Mouse (Mus musculus): Measurements from ENCODE around the gene Rbpms2. TPM values are rescaled to one million over a fixed set of nuclear protein-coding genes. Genes with fewer than 3 reads are reported as not detected.
"Not testable (repeated sequence)": the region's sequence is repeated elsewhere in the genome, so short reads cannot be mapped to it uniquely, and the experiment has no call there.

The Rbpms2 gene
- total RNA-seq, 2 experiments from 2014 or later = 51.1 to 67.3 TPM

DNA sequence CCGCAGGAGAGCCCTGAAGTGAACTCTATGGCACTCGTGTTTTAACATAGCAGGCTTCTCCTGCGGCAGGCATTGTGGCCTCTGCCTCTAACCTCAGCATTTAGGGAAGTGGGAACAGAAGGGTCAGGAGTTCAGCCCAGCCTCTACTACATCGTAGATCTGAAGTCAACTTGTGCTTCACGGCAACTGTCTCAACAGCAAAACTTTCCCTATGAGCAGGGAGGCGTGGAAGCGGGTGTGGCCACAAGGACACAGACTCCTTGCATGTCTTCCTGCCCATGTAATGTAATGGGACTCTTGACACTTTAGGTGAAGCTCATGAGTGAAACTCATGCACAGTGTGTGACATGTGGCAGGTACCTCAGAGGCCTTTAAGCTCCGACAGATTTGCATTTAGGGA, 26.1 kb downstream of the Rbpms2 start:
- no peak for DNase-seq

DNA sequence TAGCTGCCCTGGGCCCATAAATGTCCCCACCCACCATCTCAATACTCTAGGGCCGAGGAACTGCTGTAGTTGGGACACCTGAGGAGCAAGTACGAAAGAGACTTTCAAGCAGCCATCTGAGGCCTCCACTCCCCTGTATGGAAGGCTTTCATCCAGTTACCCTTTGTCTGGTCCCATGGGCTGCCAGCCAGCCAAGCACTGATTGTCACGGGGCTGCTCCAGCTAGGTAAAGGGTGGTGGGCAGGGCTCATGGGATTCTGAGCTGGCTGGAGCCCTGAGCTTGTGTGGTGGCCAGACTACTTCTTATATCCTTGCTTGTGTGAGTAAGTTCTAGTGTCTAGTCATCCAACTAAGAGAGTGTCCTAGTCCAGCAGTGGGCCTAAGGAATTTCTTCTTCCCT, 27.8 kb downstream of the Rbpms2 start:
- peak in 1 of 2 experiments; percentile 49 for DNase-seq

DNA sequence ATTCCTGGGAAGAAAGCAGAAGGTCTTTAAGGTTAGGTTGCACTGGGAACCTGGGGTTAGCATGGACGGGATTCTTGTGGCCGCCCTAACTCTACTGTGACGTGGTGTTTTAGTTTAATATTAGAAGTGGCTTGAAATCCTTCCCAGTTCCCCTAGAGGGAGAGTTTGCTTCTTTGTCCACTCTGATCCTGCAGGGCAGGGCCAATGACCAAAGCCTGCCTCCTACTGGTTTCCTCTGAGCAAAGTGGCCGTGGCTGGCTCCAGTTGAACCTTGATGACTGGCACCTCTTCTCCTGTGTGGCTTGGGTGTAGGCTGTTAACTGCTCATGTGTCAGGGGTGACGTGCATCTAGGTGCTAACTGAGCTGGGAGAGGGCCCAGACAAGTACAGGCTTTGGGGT, 31.6 kb downstream of the Rbpms2 start:
- DNase-seq = no peak

DNA sequence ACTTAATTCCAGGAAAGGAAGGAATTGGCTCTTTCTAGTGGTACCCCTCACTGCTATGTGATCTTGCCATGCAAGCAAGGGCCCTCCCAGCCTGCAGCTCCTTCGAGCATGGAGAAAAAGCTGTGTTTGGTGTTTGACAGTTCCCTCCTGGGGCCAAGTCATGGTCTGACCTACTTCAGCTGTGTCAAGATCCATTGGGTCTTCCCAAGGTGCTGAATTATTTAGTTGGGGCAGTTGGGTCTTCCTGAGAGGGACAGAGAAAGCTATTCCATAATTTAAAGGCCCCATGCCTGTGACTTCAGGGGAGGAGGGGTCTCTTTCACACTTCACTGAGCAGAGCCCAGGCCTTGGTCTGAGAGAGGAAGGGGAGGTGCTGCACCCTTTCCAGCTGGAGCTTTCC, 32.0 kb downstream of the Rbpms2 start:
- DNase-seq = no peak

DNA sequence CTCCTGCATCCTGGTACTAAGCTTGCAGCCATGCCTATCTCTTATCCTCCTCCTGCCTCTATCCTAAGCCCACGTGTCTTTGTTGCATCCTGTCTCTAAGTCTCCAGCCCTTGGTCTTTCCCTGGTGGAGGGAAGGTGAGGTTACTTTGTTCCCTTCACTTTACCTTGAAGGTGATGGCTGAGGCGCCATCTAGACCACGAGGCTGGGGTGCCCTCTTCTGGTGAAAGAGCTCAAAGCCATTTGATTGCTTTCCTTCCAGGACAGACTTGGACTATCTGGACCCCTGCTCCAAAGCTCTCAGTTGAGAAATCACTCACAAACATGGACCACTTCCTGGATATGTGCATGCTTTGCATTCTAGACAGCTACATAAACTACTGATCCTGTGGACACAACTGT, 34.7 kb downstream of the Rbpms2 start:
- DNase-seq = peak; percentile 71 to 82

DNA sequence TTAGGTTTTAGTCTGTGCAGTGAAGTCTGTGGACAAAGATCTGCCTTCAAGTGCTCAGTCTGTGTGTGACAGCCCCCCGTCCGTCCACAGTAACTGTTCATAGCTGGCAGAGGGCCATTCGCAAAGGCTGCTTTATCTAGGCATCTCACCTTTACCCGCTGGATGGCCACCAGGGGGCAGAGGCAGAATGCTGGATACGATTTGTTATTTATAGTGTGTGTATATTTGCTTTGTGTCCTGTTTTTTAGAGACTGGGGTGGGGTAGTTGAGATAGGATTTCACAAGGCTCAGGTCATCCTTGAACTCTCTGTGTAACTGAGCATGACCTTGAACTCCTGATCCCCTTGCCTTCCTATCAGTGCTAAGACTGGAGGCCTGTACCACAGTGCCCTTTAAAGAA, 36.6 kb downstream of the Rbpms2 start:
- peak; percentile 79 to 87 for DNase-seq

DNA sequence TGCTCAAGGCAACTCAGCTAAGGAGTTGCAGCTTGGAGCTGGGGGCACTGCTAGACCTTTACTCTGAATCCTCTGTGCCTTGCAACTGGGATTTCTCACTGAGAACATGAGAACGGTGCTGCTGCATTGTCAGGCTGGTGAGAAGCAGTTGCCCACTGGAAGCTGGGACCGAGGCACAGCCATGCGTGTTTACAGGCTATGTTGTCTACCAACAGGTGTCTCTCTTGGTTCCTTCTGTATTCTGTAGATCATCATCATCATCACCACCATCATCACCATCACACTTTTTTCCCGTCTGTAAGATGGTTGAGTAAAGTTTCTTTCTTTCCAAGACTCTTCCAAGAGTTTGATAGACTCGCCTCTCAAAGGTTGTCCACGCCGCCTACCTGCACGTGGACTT, 38.3 kb downstream of the Rbpms2 start, which contains the start of gene Oaz2:
TSS of gene Oaz2 (plus strand) at position 301 of the 400 bp plus-strand sequence.
- DNase-seq = no peak

DNA sequence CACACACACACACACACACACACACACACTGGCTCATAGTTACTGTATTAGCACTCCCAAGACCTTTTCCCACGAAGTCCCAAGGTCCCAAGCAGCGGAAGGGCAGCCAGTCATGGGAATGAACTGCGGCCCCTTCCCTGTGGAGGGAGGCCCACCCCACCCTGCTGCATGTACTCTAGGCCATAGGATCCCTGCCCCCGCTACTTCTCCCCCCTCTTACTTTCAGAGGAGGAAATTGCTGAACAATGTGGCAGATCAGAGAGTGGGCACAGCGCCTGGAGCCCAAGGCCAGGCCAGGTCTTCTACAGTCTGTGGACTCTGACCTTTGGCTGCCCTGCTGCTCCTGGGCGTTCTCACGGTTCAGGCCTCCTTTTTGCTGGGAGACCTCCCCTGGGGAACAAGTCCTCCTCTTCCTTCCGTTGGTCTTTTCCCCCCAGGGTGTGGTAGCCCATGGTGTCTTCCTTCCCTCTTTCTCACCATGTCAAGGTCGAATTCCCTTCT, 42.0 kb downstream of the Rbpms2 start:
- DNase-seq = peak; percentile 87 to 89

DNA sequence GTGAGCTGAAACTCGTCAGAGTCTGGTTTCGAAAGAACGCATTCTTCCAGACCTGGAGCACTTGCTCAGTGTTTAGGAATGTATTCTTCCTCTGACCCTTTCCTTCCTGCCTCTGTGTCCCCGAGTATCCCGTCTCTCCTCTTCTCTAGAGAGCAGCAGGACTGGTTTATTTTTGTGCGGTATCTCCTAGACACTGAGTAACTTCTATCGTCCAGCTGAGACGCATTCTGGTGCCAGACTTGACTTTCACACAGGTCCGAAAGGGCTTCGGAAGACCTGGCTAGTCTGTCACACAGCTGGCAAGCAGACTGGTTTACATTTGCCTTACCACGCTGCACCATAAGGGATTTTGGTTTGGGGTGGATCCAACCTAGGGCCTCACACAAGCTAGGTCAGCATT, 43.5 kb downstream of the Rbpms2 start:
- DNase-seq = no peak

DNA sequence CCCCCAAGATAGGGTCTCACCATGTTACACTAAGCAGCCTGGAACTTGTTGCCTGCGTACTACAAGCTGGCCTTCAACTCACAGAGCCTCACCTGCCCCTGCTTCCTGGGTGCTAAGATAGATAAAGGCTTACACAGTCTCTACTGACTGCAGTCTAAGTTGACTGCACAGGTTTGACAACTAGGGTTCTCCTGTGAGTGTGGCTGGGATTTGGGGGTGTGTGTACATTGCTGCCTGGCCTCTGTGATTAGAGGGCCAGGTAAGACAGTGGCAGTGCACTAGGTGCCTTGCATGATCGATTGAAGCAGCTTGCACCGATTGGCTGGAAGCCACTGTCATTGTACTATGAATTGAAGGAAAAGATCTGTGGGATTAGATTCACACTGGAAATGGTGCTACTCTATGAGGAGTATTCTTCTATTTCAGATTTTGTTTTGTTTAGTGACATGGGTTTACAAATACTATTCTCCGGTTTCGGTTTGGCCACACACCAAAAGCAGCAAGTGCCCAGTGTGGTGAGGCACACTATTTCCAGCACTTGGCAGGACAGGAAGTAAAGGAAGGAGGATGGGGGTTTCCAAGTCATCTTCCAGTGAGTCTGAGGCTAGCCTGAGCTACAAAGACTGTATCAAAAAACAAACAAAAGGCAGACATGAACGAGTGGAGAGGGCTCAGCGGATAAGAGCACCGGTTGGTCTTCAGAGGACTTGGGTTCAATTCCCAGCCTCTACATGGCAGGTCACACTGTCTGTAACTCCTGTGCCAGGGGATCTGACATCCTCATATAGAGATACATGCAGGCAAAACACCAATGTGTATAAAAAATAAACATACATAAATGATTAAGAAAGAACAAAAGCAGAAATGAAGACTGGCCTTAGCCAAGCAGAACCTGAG, 46.3 kb downstream of the Rbpms2 start:
- no peak for DNase-seq

DNA sequence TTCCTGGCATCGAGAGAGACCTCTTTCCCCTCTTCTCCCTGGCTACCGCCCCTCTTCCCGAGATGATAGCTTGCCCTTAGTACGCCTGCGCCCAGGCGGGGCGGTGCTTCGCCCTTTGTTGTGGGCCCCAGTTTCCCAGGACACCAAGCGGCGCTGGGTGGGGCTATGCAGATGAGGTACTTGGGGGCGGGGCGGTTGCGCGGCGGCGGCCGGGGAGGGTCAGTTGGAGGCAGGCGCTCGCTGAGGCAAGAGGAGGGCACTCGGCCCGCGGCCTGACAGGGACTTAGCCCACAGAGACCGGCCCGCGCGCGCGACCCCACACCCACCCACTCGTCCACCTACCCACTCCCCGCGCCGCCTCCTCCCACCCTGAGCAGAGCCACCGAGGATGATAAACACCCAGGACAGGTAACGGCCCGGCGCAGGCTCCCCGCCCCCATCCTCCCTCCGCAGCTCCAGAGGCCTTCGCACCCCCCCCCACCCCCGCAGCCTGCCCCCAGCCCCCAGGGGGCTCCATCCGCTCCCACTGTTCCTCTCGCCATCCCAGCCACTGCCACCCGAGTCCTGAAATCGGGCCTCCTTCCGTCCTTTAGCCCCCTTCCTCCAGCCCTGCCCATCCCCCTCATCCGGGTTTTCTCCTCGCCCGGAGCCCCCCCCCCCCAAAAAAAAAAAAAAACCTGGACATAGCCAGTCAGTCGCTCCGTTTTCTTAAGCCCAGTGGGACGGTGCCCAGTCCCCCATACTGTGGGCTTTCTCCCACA, 47.1 kb downstream of the Rbpms2 start:
- DNase-seq = peak; percentile 98 to 99

DNA sequence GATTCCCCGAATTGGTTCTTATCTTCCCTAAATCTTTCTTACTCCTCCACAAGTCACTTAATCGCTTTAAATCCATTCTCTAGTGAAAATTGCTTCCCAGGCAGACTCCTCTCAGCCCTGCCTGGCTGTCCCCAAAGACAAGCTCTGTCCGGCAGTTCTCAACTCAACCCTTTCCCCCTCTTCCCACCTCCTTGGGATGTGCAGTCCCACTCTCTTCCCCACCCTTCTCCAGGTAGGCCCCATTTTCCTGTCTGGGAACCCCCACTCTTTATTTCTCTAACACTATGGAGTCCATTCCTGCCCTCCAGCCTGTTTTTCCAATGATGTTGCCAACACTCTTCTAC, 47.6 kb downstream of the Rbpms2 start:
- no peak for DNase-seq

DNA sequence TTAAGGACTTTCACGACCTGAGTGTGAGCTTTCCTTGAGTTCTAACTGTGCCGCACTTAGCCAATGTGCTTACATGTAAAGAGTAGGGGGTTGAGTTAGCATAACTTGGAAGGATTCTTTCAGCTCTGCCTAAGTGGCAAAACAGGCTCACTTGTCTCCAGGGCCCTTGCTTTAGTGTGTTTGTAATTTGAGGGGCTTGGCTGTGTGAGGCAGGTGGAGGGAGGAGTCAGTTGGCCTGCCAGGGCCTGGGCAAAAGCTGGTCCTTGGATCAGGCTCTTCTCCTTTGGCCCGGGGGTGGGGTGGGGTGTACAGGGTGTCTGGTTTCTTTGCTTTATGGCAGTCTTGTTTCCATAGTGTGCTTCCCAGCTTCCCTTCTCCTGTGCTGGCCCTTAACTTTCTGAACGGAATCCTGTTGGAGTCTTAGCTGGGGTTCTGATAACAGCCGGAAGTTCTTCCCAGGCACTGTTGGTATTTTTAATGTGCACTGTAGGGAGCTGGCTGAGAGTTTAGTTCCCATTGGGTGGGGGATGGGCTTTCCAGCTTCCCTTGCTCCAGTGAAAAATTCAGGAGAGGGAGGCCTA, 49.8 kb downstream of the Rbpms2 start:
- peak in 1 of 2 experiments; percentile 69 for DNase-seq

DNA sequence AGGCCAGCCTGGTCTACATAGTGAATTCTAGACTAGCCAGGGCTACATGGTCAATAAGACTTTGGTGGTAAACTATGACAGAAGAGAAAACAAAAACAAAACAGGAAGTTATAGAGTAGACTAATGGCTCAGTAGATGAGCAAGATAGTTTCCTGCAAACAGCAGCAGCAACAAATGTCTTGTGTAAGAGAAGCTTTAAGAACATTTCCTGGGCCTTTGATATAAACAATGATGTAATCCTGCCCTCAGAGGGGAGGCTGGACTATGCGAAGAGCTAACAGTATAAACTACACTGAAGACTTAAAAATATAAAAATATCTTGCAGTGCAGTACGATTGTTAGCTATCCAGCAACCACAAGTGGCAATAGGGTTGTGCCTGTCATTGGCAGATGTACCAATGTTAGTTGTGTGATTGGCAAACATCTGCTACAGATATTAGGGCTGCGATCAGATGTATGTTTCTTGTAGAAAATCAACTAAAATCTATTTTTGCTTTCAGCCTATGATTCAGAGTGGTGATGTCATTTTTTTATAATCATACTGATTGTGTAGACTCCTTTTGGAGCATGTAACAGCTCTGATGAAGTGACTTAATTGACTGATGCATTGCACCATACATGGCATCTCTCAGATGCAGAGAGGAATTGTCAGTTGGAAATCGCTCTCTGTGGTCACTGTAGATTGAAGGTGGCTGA, 51.6 kb downstream of the Rbpms2 start:
- no peak for DNase-seq

DNA sequence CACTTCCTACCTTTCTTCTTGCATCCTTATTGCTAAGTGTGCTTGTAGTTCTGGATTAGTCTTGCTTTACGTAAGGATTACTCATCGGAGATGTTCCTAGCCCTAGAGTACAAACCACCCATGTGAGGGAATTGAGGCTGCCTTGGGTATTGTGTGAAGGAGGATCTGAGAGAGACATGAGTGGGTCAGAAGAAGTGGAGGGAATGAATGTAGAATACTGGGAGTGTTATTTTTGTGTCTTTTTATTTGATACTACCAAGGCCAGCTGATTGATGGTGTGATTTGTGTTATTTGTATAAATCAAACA, 52.1 kb downstream of the Rbpms2 start:
- DNase-seq = no peak

DNA sequence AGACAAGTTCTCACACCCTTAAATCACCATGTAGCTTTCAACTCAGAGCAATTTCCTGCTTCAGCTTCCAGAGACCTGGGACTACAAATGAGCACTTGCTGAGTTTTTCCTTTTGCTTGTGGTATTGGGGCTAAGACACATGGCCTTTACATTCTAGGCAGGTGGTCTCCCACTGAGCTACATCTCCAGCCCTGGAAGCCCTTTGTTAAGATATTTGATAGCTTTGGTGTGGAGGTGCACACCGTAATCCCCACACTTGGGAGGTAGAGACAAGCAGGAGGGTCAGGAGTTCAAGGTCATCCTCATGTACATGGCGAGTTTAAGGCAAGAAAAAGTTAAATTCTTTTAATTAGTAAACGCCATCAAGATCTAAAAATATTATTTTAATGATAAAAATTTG, 52.7 kb downstream of the Rbpms2 start:
- no peak for DNase-seq

DNA sequence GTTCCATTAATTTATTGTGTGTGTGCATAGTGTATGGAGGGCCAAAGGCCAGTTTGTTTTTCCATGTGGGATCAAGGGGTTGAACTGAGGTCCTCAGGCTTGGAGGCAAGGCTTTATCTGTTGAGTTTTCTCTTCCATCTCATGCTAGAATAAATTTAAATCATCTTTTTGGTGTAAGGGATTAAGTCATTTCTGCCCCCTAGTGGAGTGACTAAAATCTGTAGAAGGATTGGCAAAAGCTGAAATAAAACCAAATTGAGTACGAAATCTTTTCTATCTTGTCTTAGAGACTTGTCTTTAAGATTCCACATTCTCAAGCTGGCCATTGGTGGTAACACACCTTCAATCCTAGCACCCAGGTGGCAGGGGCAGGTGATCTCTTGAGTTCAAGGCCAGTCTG, 53.5 kb downstream of the Rbpms2 start:
- DNase-seq = no peak

DNA sequence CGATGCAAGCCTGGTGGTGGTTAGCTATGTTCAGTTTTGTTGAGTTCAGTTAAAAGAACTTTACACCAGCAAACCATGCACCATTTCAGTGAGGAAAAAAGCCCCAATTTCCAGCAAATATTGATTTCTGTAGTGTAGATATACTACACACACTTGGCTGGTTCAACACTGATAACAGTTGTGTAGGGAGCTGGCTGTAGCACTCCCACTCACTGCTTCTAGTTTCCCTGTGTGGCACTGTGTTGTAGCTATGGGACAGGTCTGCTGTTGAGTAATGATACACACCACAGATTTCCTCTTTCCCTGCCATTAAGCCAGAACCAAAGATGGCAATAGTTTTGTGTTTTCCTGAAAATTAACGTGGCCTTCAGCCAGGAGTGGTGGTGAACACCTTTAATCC, 55.3 kb downstream of the Rbpms2 start:
- DNase-seq = no peak

DNA sequence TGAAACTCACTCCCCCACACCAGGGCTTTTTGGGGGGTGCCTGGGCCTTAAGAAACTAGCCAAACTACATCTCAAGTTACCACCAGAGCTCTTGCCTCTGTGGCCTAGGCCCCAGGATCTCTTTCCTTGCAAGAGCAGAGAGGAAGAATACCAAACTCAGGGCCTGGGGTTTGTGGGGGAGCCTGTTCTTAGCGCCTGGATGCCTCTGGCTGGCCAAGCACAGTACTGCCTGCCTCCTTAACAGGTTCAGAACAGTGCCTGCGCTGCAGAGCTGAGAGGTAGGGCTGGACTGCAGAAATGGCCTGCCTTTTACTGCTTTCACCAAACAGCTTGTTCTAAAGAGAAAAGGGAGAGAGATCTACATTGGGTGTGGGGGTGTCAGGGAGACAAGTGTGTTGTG, 60.4 kb downstream of the Rbpms2 start:
- not testable (repeated sequence) for DNase-seq

DNA sequence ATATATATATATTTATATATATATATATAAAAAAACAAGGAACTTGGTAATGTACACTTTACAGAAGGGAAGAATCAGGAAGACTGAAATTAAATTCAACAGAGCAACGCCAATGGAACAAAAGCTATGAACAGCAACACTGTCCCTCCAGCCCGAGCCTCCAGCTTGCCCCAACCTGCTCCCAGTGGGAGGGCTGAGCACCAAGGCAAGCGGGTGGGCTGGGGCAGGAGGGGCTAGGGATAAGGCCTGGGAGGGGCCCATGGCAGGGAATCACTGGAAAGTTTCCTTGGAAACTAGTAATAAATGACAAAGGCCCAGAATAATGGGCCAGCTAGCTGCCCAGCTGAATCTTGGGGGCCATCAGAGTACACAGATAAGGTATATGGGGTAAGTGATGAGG, 63.0 kb downstream of the Rbpms2 start:
- no peak for DNase-seq

DNA sequence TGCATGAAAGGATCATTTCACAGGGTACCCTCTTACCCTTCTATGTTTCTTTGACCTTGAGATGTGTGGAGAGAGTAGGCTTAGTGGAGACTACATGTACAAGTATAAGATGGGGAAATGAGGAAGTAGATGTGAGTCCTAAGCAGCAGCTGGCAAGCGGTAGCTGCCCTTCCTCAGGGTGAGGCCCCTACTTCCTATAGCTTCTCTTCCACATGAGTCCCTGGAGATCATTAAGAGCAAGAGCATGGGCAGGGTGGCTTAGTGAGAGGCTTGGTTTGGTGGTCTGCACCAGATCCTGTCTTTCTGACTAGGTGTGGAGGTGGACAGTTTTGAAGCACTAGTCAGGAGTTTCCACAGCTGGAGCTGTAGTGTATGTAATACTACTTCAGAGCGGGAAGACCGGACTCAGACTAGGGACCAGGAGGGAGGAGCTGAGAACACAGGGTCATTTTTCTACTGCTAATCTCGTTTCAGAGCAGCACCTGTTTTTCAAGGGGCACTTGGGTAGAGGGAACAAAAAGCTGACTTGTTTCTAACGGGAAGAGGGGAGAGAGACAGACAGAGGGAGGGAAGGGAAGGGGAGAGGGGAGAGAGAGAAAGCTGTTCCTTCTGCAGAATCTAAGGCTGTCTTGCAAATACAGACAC, 63.6 kb downstream of the Rbpms2 start:
- DNase-seq = no peak

DNA sequence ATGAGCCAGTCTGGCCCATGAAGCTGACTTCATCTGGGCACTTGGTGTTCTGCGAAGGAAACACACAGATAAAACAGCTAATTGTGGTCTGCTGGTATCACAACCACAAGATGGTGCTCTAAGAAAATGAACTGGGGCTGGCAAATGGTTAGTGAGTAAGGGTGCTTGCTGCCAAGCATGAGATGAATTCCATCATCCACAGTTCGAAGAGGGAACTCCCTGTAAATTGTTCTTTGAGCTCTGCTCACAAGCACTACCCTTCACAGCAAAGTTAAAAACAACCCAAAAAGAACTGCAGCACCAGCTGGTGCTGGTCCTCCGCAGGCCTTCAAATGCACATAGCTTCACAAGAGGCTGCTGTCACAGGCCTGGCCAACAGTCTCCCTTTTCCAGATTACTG, 66.2 kb downstream of the Rbpms2 start:
- peak in 1 of 2 experiments; percentile 60 for DNase-seq

Data from adrenal gland, postnatal 36 days (tissue).